Mouse (Mus musculus) liver, postnatal 0 days (tissue): ENCODE results near the gene 4933411K16Rik.

Experiments used
- CTCF ChIP-seq: sonication (generic); IDR thresholded peaks from 2 replicates; pipeline ENCODE4 v1.5.1; 2016; ENCODE audit warnings: antibody characterized with exemption, low read depth
- EP300 ChIP-seq: IDR thresholded peaks from 2 replicates; pipeline ENCODE4 v1.6.1; 2016; ENCODE audit warnings: antibody characterized with exemption, low read depth, mild to moderate bottlenecking

DNA sequence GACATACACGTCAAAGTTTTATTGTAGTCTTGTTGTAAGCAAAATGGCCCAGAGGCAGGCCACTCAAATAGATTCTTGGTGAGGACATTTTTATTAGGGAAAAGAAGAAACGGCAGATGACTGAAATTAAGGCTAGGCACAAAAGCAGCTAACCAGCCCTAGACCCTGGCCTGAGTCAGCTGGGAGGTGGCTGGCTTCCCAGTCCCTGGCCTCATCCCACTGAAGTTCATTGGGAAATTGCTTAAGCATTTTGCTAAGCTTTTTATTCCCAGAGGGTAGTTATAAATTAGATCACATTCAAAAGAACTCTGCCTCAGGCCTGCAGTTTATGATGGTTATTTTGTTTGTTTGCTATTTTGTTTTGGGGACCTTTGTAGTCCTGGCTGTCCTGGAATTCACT is 3.8 kb downstream of the 4933411K16Rik start:
- no peak for TF ChIP-seq EP300
- TF ChIP-seq CTCF = no peak
